Mouse (Mus musculus) bone marrow, adult 2 months (tissue): ENCODE results near the gene Kntc1.

Experiments
- CTCF ChIP-seq: fragments of 200-500 bp; IDR thresholded peaks from 2 replicates; pipeline ENCODE4 v1.5.1; 2011; ENCODE audit warnings: low read length, control low read depth; ENCODE audit not compliant: control insufficient read depth, insufficient read depth
- POLR2A ChIP-seq: fragments of 200-500 bp; IDR thresholded peaks from 2 replicates; pipeline ENCODE4 v1.6.1; 2011; ENCODE audit warnings: low read depth, mild to moderate bottlenecking, control low read depth, low read length, borderline replicate concordance; ENCODE audit not compliant: control insufficient read depth

DNA sequence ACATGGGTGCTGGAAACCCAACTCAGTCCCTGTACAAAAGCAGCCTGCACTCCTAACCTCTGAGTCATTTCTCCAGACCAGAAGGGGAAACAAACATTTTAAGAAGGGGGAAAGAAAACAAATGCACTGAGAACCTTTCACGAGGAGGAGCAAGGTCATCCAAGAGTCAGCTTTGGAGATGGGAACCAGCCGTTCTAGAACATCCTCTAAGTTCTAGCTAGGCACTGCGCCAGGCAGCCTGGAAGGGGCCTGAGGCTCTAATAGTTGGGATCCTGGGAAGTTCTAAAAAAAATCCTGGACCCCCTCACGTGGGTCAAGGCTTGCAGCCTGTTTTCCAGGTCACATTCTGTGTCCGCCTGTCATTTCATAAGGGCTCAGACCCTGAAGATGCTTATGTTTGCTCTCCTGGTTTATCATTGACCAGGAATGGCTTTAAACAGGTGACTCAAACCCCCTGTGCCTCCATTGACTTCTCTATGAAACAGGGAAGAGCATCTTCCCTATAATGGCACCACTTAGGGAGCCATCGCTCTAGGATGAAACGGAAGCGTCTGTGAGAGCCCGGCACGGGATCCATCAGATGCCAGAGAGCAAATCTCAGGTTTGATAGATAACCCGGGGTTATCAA, 104.5 kb downstream of the Kntc1 start:
- TF ChIP-seq CTCF (no peak), POLR2A (no peak)
